Mouse (Mus musculus): Measurements from ENCODE around the gene Syce1l. TPM values are rescaled to one million over a fixed set of nuclear protein-coding genes. Genes with fewer than 3 reads are reported as not detected.
A peak's percentile ranks its signal among the peaks of the same experiment; 100 is the strongest.

Syce1l gene
- polyA plus RNA-seq, 1 experiment from 2014 or later, result not detected

DNA sequence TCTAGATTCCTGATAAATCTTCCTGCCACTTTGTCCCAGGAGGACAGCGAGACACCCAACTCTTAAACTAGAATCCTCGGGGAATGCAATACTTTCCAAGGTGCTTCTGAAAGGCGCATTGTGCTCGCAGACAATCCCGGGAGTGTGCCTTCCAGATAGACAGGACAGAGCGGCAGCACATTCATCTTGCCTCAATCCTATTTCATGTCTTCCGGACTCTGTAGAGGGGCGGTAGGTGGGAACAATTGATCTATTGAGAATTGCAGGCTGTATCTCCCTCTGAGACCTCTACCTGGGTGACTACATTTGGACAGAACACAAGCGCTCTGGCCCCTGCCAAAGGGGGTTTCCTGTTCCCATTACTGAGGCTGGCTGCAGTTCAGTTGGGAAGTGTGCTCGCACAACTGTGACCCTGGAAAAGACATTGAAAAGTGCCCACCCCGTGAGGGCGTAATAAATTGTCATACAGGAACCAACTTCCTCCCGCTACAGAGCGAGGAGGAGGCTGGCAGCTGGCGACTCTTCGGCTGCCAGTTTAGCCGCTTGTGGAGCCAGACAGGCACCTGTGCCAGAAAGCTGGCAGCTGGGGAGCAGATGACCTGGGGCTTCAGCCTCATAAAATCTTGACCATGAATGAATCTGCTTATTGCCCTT, 45.0 kb downstream of the Syce1l start:
- Histone ChIP-seq H3K36me3 (ENCODE audit: control insufficient read depth, insufficient read depth, low read length) (no peaks in the 10 kb centered on the region), H3K9me3 (ENCODE audit: control insufficient read depth, low read length) (no peaks in the 10 kb centered on the region), H3K4me2 (ENCODE audit: low read depth, low read length) (peak overlapping the region; percentile 25), H3K4me3 (ENCODE audit: low read depth, low read length) (no peak overlapping the region), H3K27me3 (ENCODE audit: control insufficient read depth, insufficient read depth, low read length) (no peaks in the 10 kb centered on the region), H3K9ac (replicated peaks; ENCODE audit: low read depth, low read length) (no peak overlapping the region), H3K4me1 (ENCODE audit: control insufficient read depth, insufficient read depth, low read length) (peaks cover 2% of the 10 kb centered on the region; the same call in 1 of the 2 replicates), H3K27ac (ENCODE audit: low read depth, low read length) (no peak overlapping the region)
- WGBS, result 37% methylated on average over 17 of the region's 17 CpGs
- ATAC-seq (ENCODE audit: low read depth), result peak; percentile 58; the same call in 1 of the 2 replicates

DNA sequence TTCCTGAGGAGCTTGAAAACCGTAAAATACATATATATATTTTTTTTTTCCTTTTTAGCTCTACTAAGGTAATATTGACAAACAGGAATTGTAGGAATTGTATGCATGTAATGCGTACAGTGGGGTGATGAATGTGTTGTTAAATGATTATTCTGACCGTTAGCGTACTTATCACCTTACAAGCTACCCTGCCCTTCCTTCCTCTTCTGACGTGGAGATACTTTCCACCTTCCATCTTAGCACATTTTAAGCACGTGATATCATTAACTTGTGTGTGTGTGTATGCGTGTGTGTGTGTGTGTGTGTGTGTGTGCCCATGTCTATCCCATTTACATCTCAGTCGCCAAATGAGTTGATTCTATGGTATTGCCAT, 45.5 kb downstream of the Syce1l start:
- ATAC-seq (ENCODE audit: low read depth), result no peak
- H3K9me3 ChIP-seq (ENCODE audit: control insufficient read depth, low read length), result no peaks in the 10 kb centered on the region
- H3K27me3 ChIP-seq (ENCODE audit: control insufficient read depth, insufficient read depth, low read length), result no peaks in the 10 kb centered on the region
- H3K4me2 ChIP-seq (ENCODE audit: low read depth, low read length), result no peak overlapping the region
- H3K36me3 ChIP-seq (ENCODE audit: control insufficient read depth, insufficient read depth, low read length), result no peaks in the 10 kb centered on the region
- no peak overlapping the region for H3K9ac ChIP-seq (replicated peaks; ENCODE audit: low read depth, low read length)
- WGBS, result 70% methylated on average over 8 of the region's 8 CpGs
- H3K4me3 ChIP-seq (ENCODE audit: low read depth, low read length), result no peak overlapping the region
- H3K4me1 ChIP-seq (ENCODE audit: control insufficient read depth, insufficient read depth, low read length), result peaks cover 2% of the 10 kb centered on the region; the same call in 1 of the 2 replicates
- no peak overlapping the region for H3K27ac ChIP-seq (ENCODE audit: low read depth, low read length)

DNA sequence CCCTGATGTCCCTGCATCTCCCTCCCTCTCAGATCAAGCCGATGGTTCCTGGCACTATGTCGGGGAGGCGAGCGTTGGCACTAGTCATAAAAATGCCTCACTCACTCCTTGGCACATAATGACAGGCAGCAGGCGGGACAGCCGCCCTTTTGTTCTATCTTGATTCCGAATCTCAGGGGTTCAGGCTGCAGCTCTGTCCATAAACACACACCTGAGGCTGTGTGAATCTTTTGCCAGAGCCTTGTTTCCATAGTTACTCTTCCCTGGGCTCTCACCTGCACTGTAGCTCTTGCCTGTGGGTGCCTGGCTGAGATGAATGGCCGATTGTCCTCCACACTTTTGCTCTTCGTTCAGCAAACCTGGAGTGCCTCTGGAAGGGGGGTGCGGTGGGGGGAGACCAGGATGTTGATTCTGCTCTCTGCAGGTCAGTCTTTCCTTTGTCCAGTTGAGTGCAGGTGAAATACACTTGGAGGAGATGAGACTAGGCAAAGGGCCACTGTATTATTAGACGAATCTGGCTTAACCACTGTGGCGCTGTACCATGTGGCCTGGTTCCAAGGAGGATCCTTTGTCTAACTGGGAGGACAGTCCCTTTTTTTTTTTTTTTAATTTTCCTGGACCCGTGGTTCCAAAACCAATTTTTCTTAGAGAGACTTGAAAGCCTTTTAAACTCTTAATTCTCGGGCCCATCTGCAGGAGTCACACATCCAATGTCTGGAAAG, 48.8 kb downstream of the Syce1l start:
- peak; percentile 60; the same call in 1 of the 2 replicates for ATAC-seq (ENCODE audit: low read depth)
- H3K4me2 ChIP-seq (ENCODE audit: low read depth, low read length), result no peak overlapping the region
- no peak overlapping the region for H3K9ac ChIP-seq (replicated peaks; ENCODE audit: low read depth, low read length)
- 38% methylated on average over 14 of the region's 14 CpGs for WGBS
- no peaks in the 10 kb centered on the region for H3K36me3 ChIP-seq (ENCODE audit: control insufficient read depth, insufficient read depth, low read length)
- H3K4me1 ChIP-seq (ENCODE audit: control insufficient read depth, insufficient read depth, low read length), result peaks cover 2% of the 10 kb centered on the region; the same call in 1 of the 2 replicates
- no peak overlapping the region for H3K4me3 ChIP-seq (ENCODE audit: low read depth, low read length)
- no peaks in the 10 kb centered on the region for H3K27me3 ChIP-seq (ENCODE audit: control insufficient read depth, insufficient read depth, low read length)
- H3K9me3 ChIP-seq (ENCODE audit: control insufficient read depth, low read length), result no peaks in the 10 kb centered on the region
- H3K27ac ChIP-seq (ENCODE audit: low read depth, low read length), result 0 out of 2 replicates have a peak overlapping the region, but pooled peaks have one; percentile 41

DNA sequence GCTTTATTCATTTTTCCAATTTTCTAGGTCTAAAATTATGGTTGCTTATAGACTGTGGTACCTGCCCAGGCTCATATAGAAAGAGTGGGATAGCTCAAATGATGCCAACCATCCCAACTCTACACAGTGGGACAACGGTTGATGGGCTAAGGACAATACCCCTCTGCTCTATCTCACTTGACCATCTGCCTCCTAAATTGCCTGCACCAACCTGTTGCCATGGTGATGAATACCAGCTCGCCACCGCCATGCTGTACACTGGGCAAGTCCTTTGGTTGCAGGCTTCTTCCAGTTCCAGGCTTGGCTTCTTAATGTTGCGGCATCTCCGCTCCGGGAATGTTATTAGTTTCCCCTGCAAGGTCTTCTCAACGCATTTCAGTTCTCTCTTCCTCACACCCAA, 62.0 kb downstream of the Syce1l start:
- Histone ChIP-seq H3K27me3 (ENCODE audit: control insufficient read depth, insufficient read depth, low read length) (no peaks in the 10 kb centered on the region), H3K9me3 (ENCODE audit: control insufficient read depth, low read length) (no peaks in the 10 kb centered on the region), H3K36me3 (ENCODE audit: control insufficient read depth, insufficient read depth, low read length) (no peaks in the 10 kb centered on the region), H3K9ac (replicated peaks; ENCODE audit: low read depth, low read length) (no peak overlapping the region), H3K4me3 (ENCODE audit: low read depth, low read length) (no peak overlapping the region), H3K4me2 (ENCODE audit: low read depth, low read length) (no peak overlapping the region), H3K27ac (ENCODE audit: low read depth, low read length) (no peak overlapping the region), H3K4me1 (ENCODE audit: control insufficient read depth, insufficient read depth, low read length) (no peaks in the 10 kb centered on the region)
- 29% methylated on average over 7 of the region's 7 CpGs for WGBS
- no peak for ATAC-seq (ENCODE audit: low read depth)

Other genes with a start within 250 kb of the Syce1l start
- 10.7 and 13.6 TPM in 2 replicates for gene Mon1b, start 7.6 kb upstream of the Syce1l start, polyA plus RNA-seq (2014; fragmentation: Nextera tagmentation; extraction: Ambion mirVana)
- gene Adamts18, start 205.5 kb downstream of the Syce1l start, polyA plus RNA-seq (2014; fragmentation: Nextera tagmentation; extraction: Ambion mirVana), result 2.8 and 3.5 TPM in 2 replicates